Mouse (Mus musculus) limb, embryonic 14.5 days (tissue): ENCODE data around the gene Aox1. TPM values are rescaled to one million over a fixed set of nuclear protein-coding genes. Genes with fewer than 3 reads are reported as not detected.

ENCODE experiments used
- ATAC-seq: fragments of 200-750 bp; cut with Nextera tagmentation; 2 replicates; pipeline ENCODE4 v1.8.0; 2017; ENCODE audit warnings: low read depth, moderate number of reproducible peaks, moderate TSS enrichment; ENCODE audit not compliant: low FRiP score
- DNase-seq: peaks from one replicate; pipeline ENCODE4 v3.0.0-alpha.2; 2015; ENCODE audit warnings: low spot score
- H3K27ac ChIP-seq: fragments of 300-500 bp; sonication (generic); replicated peaks from 2 replicates; pipeline ENCODE4 v1.5.1; 2014; ENCODE audit warnings: low read depth, mild to moderate bottlenecking, low read length, moderate library complexity, mixed read lengths
- H3K27me3 ChIP-seq: fragments of 300-500 bp; sonication (generic); 2 replicates; pipeline ENCODE4 v1.6.1; 2014; ENCODE audit warnings: low read length, mixed read lengths; ENCODE audit not compliant: control insufficient read depth, insufficient read depth
- H3K36me3 ChIP-seq: fragments of 300-500 bp; sonication (generic); 2 replicates; pipeline ENCODE4 v1.6.1; 2014; ENCODE audit warnings: mild to moderate bottlenecking, low read length, moderate library complexity, mixed read lengths; ENCODE audit not compliant: control insufficient read depth, insufficient read depth
- H3K4me1 ChIP-seq: fragments of 300-500 bp; sonication (generic); 2 replicates; pipeline ENCODE4 v1.6.1; 2014; ENCODE audit warnings: antibody characterized with exemption, low read length, mixed read lengths; ENCODE audit not compliant: control insufficient read depth, insufficient read depth
- H3K4me2 ChIP-seq: fragments of 300-500 bp; sonication (generic); replicated peaks from 2 replicates; pipeline ENCODE4 v1.6.1; 2014; ENCODE audit warnings: low read depth, mild to moderate bottlenecking, low read length, moderate library complexity; ENCODE audit not compliant: severe bottlenecking
- H3K4me3 ChIP-seq: fragments of 300-500 bp; sonication (generic); replicated peaks from 2 replicates; pipeline ENCODE4 v1.5.1; 2014; ENCODE audit warnings: low read length
- H3K9ac ChIP-seq: fragments of 300-500 bp; sonication (generic); 2 replicates; pipeline ENCODE4 v1.6.1; 2014; ENCODE audit warnings: mild to moderate bottlenecking, low read depth, low read length, moderate library complexity; ENCODE audit not compliant: severe bottlenecking
- H3K9me3 ChIP-seq: fragments of 300-500 bp; sonication (generic); 2 replicates; pipeline ENCODE4 v1.6.1; 2016; ENCODE audit warnings: low read length; ENCODE audit not compliant: control insufficient read depth
- POLR2A ChIP-seq: fragments of 200-500 bp; IDR thresholded peaks from 2 replicates; pipeline ENCODE4 v1.8.0; 2012; ENCODE audit warnings: inconsistent platforms, mild to moderate bottlenecking, moderate library complexity, borderline replicate concordance; ENCODE audit not compliant: insufficient read depth, insufficient read length; ENCODE audit errors: extremely low read depth
- WGBS: fragments of 180-500 bp; shearing (Covaris S2); extraction: QIAGEN DNeasy Blood & Tissue Kit; methylation state at CpG from one replicate; pipeline ENCODE4 v1.1.7; 2014; 5-methylcytosine and 5-hydroxymethylcytosine counted together
- polyA plus RNA-seq, 2 experiments: library from polyadenylated mRNA; depleted of rRNA in 1 of 2; stranded (reverse) in 1 of 2; unstranded in 1 of 2; fragments of >200 nt; fragmentation: Nextera tagmentation in 1 of 2; extraction: Ambion mirVana in 1 of 2; gene quantifications; 2 replicates each; pipeline versions ENCODE4 v1.2.1 to v1.2.3; 2012 to 2014

Gene Aox1
- polyA plus RNA-seq, 2 experiments, result 0.80 to 0.98 TPM

DNA sequence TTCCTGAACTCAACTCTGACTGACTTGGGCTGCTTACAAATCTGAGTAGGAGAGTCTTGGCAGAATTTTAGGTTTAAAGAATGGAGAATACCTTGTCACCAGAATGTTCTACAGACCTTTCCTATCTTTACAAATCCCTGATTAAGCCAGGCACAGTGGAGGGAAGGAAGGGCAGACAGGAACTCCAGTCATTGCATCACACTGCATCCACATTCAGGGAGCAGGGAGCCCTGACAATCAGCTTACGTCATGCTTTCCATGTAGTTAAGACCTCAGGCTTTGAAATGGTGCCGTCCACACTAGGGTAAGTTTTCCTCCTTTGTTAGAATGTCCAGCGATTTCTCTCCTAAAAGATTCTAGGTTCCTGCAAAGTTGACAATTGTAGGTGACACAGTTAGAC lies 61.5 kb downstream of the Aox1 start:
- no peak overlapping the region for H3K4me2 ChIP-seq
- no peak overlapping the region for H3K4me3 ChIP-seq
- H3K27ac ChIP-seq, result no peak overlapping the region
- H3K4me1 ChIP-seq, result no peaks in the 10 kb centered on the region
- H3K27me3 ChIP-seq, result no peaks in the 10 kb centered on the region
- ATAC-seq (no peak), DNase-seq (no peak)
- TF ChIP-seq POLR2A, result no peak
- WGBS, result 77% methylated on average over 3 of the region's 3 CpGs
- no peaks in the 10 kb centered on the region for H3K9me3 ChIP-seq
- H3K36me3 ChIP-seq, result no peaks in the 10 kb centered on the region
- H3K9ac ChIP-seq, result no peak overlapping the region

GRCm38 (mm10) chr1:58091992-58092560 lies 62.3 kb downstream of the Aox1 start:
- TF ChIP-seq POLR2A, result no peak

GRCm38 (mm10) chr1:58097338-58097737 lies 67.6 kb downstream of the Aox1 start:
- Histone ChIP-seq H3K9ac (no peak overlapping the region), H3K36me3 (no peaks in the 10 kb centered on the region), H3K4me1 (no peaks in the 10 kb centered on the region), H3K4me2 (no peak overlapping the region), H3K27me3 (no peaks in the 10 kb centered on the region), H3K9me3 (no peaks in the 10 kb centered on the region), H3K4me3 (no peak overlapping the region), H3K27ac (no peak overlapping the region)
- DNase-seq (no peak), ATAC-seq (no peak)
- 88% methylated on average over 6 of the region's 6 CpGs for WGBS
- TF ChIP-seq POLR2A, result no peak

More at GRCm38 (mm10) chr1:58091992-58092560, 62.3 kb downstream of the Aox1 start:
- Histone ChIP-seq H3K36me3 (no peaks in the 10 kb centered on the region), H3K4me3 (no peak overlapping the region), H3K9me3 (no peaks in the 10 kb centered on the region), H3K9ac (no peak overlapping the region), H3K4me2 (no peak overlapping the region), H3K4me1 (no peaks in the 10 kb centered on the region), H3K27me3 (no peaks in the 10 kb centered on the region), H3K27ac (no peak overlapping the region)
- WGBS, result 81% methylated on average over 2 of the region's 2 CpGs
- DNase-seq (no peak), ATAC-seq (no peak)

- Histone ChIP-seq H3K4me1 (no peaks in the 10 kb centered on the region), H3K4me3 (no peak overlapping the region), H3K27ac (no peak overlapping the region), H3K4me2 (no peak overlapping the region), H3K9ac (no peak overlapping the region), H3K36me3 (no peaks in the 10 kb centered on the region), H3K9me3 (no peaks in the 10 kb centered on the region), H3K27me3 (no peaks in the 10 kb centered on the region)
- no peak for TF ChIP-seq POLR2A
- ATAC-seq (no peak), DNase-seq (no peak)
Observed at GRCm38 (mm10) chr1:58099119-58099518, 69.4 kb downstream of the Aox1 start.

DNA sequence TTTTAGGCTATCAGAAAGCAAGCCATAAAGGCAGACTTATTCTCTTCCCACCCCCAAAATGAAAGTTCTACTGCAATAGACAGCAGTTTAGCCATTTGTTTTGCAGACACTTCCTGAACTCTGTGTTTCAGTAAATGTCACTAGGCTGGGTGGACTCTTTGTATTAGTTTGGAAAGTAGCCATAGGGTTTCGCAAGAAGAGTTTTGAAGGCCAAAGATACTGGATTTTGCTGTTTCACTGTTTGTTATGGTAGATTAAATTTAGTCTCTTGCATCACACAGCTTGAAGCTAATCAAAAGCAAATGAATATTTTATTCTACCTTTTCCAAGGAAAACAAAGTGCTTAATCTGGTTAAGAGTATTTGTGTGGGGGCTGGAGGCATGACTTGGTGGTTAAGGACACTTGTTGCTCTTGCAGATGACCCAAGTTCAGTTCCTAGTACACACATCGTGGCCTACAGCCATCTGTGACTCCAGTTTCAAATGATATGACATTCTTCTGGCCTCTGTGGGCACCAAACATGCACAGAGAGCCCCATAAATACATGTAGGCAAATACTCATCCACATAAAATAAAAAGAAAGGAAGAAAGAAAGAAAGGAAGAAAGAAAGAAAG lies 71.9 kb downstream of the Aox1 start:
- H3K4me3 ChIP-seq, result no peak overlapping the region
- H3K36me3 ChIP-seq, result no peaks in the 10 kb centered on the region
- no peak overlapping the region for H3K9ac ChIP-seq
- no peak for TF ChIP-seq POLR2A
- WGBS, result 69% methylated on average over 2 of the region's 2 CpGs
- no peaks in the 10 kb centered on the region for H3K27me3 ChIP-seq
- H3K4me1 ChIP-seq, result no peaks in the 10 kb centered on the region
- ATAC-seq, result no peak
- H3K27ac ChIP-seq, result no peak overlapping the region
- no peak overlapping the region for H3K4me2 ChIP-seq
- no peaks in the 10 kb centered on the region for H3K9me3 ChIP-seq
- no peak for DNase-seq
